8 mouse cellular contexts compared by ENCODE assay signal in genomic region chr7:132780611-132781010, GRCm38 (mm10). TPM values are rescaled to one million over a fixed set of nuclear protein-coding genes. Genes with fewer than 3 reads are reported as not detected.
DNase-seq lines count a peak whose midpoint lies in the region; ATAC-seq and TF ChIP-seq lines count a peak whose summit lies in the region.

No protein-coding gene starts in this region.

- H3K9me3 ChIP-seq in ES-E14 (ENCODE audit: control insufficient read depth, insufficient read depth, low read depth, low read length): no peaks in the 10 kb centered on the region
- H3K9me3 ChIP-seq in midbrain, embryonic 12.5 days: no peaks in the 10 kb centered on the region

- WGBS in midbrain, embryonic 12.5 days: 31% methylated on average over 4 of the region's 4 CpGs

- in situ Hi-C loops in ES-E14 (cut with MboI; ENCODE audit: low sequenced_read_pairs in 2 of 2, unreplicated experiment in 2 of 2): no loop called here

- no peaks in the 10 kb centered on the region; the same call in 1 of the 2 replicates for H3K36me3 ChIP-seq in ES-E14 (ENCODE audit: control insufficient read depth, insufficient read depth, low read length, poor library complexity, severe bottlenecking)
- H3K36me3 ChIP-seq in midbrain, embryonic 12.5 days: peaks cover 32% of the 10 kb centered on the region

- intact Hi-C loops in left cerebral cortex, postnatal 36 days (cut with DNase I): no loop called here

- peak; percentile 51 for DNase-seq in ES-E14 (ENCODE audit: low read depth, low spot score)
- DNase-seq in brain, embryonic 14.5 days (ENCODE audit: low read depth): peak; percentile 71
- DNase-seq in forelimb bud, embryonic 11.5 days (ENCODE audit: low read depth, low spot score): peak; percentile 23
- DNase-seq in kidney, postnatal 10 days: peak; percentile 71
- no peak for DNase-seq in frontal cortex, postnatal 25 days (ENCODE audit: low spot score in 2 of 2)
- no peak for DNase-seq in layer of hippocampus, adult 8-10 months (ENCODE audit: low spot score in 2 of 2)
- no peak for DNase-seq in left cerebral cortex, postnatal 36 days (ENCODE audit: low spot score in 2 of 2)

- 0 out of 2 replicates have a peak, but pooled peaks have one; percentile 16 for ATAC-seq in midbrain, embryonic 12.5 days (ENCODE audit: low FRiP score, low read depth)

- no peak for TF ChIP-seq CTCF in brain, embryonic 14.5 days (IDR thresholded peaks at IDR 0.05; ENCODE audit: borderline replicate concordance, extremely low read depth, insufficient read depth, insufficient read length)

- H3K4me3 ChIP-seq in ES-E14 (ENCODE audit: insufficient read depth in 1 of 2, low read depth in 1 of 2, low read length in 2 of 2, poor library complexity in 1 of 2, severe bottlenecking in 1 of 2): no peak overlapping the region
- no peak overlapping the region for H3K4me3 ChIP-seq in midbrain, embryonic 12.5 days

- no peak overlapping the region for H3K9ac ChIP-seq in ES-E14 (ENCODE audit: insufficient read depth, low read depth, low read length, poor library complexity, severe bottlenecking)
- H3K9ac ChIP-seq in midbrain, embryonic 12.5 days (replicated peaks): no peak overlapping the region

- H3K4me2 ChIP-seq in midbrain, embryonic 12.5 days (replicated peaks): no peak overlapping the region

- H3K27ac ChIP-seq in ES-E14 (ENCODE audit: insufficient read depth, low read depth, low read length, poor library complexity, severe bottlenecking): no peak overlapping the region
- H3K27ac ChIP-seq in midbrain, embryonic 12.5 days (replicated peaks): peak overlapping the region; percentile 64

- no peak for TF ChIP-seq POLR2A in brain, embryonic 14.5 days (IDR thresholded peaks at IDR 0.05; ENCODE audit: borderline replicate concordance, extremely low read depth, insufficient read depth, insufficient read length, poor library complexity, severe bottlenecking)

- peaks cover 2 to 25% of the 10 kb centered on the region in 2 experiments; a peak in 3 of 4 replicates for H3K4me1 ChIP-seq in ES-E14 (ENCODE audit: control insufficient read depth in 2 of 2, insufficient read depth in 2 of 2, low read length in 2 of 2, poor library complexity in 1 of 2)
- peaks cover 32% of the 10 kb centered on the region for H3K4me1 ChIP-seq in midbrain, embryonic 12.5 days

- no peaks in the 10 kb centered on the region for H3K27me3 ChIP-seq in midbrain, embryonic 12.5 days

TF ChIP-seq in ES-E14, 5 proteins besides CTCF, POLR2A, EP300 and RAD21:
- TF ChIP-seq HCFC1 (IDR thresholded peaks at IDR 0.05; ENCODE audit: borderline replicate concordance, insufficient read depth, low read length): no peak

RNA-seq across cellular contexts. Expression of gene Fam53b, which starts 33.1 kb away (rescaled TPM):
- total RNA-seq in ES-E14 (2012; rRNA removed): 8.6 and 8.8 TPM in 2 replicates
- 14.8 and 16.1 TPM in 2 replicates for polyA plus RNA-seq in brain, embryonic 14.5 days (2012; rRNA removed)
- polyA plus RNA-seq in midbrain, embryonic 12.5 days (2016; fragmentation: Nextera tagmentation; extraction: Ambion mirVana): 28.3 and 39.6 TPM in 2 replicates
- total RNA-seq in layer of hippocampus, adult 8-10 months (2022): 10 to 100 TPM; 48.8 to 61.1 (median 54.6) TPM
- 10 to 100 TPM; 50.9 to 61.0 TPM for total RNA-seq in left cerebral cortex, postnatal 36 days (2021)

Comparison
In these comparisons a context has a peak if more than half of its experiments do, and no peak if none do; other contexts are left out.
1. DNase-seq: peak in ES-E14 (single experiment), brain, embryonic 14.5 days (single experiment), forelimb bud, embryonic 11.5 days (single experiment) and kidney, postnatal 10 days (single experiment); none in frontal cortex, postnatal 25 days (0 of 2), layer of hippocampus, adult 8-10 months (0 of 2) and left cerebral cortex, postnatal 36 days (0 of 2).